Mouse (Mus musculus): ENCODE measurements around the gene Pard3b. TPM values are rescaled to one million over a fixed set of nuclear protein-coding genes. Genes with fewer than 3 reads are reported as not detected.
A peak's percentile ranks its signal among the peaks of the same experiment; 100 is the strongest.

The Pard3b gene
- polyA plus RNA-seq, 1 experiment, result 5.7 TPM

DNA sequence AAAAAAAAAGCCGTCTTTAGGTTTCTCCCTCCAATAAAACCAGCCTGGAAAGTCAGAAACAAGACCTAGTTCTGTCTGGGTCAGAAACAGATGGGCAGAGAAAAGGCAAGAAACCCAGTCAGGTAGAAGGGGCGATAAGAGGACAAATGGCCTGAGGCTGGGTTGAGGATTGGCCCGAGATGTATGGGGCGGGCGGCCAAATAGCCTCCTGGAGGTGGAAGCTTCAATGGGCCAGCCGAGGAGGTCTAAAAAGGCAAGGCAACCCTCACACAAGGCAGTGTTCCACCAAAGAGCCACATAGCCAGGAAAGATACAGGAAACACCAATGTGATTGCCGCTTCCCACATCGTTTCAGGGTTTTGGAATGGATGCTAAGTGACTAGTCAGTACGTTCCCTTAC lies 322.9 kb downstream of the Pard3b start:
- no peak for TF ChIP-seq CTCF (IDR thresholded peaks at IDR 0.05; ENCODE audit: insufficient read depth, low read length)
- no peak for TF ChIP-seq POLR2A (IDR thresholded peaks at IDR 0.05; ENCODE audit: borderline replicate concordance, extremely low read depth, low read depth, low read length)
- no peaks in the 10 kb centered on the region for H3K4me1 ChIP-seq (ENCODE audit: control insufficient read depth, insufficient read depth, low read length)
- no peak for DNase-seq
- 92% methylated on average over 9 of the region's 9 CpGs for WGBS
- no peak overlapping the region for H3K4me3 ChIP-seq (replicated peaks; ENCODE audit: extremely low read depth, low read depth, low read length)

DNA sequence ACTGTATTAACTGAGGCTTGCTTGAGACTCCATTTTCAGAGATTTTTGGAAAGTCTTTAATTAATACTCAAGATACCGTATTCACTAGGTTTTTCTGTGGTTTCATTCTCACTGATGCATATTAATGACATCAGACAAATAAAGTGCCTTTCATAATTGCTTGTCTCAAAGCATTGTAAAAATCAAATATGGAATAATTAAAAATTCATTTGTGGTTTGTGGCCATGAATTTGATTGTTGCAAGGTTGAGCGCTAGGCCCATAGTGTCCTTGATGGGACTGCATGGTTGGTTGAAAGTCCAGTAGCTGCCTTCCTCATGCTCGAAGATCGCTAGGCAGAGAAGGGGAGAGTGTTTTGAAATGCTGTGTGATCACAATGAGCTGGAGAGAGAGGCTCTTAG lies 323.9 kb downstream of the Pard3b start:
- TF ChIP-seq CTCF (IDR thresholded peaks at IDR 0.05; ENCODE audit: insufficient read depth, low read length), result no peak
- TF ChIP-seq POLR2A (IDR thresholded peaks at IDR 0.05; ENCODE audit: borderline replicate concordance, extremely low read depth, low read depth, low read length), result no peak
- WGBS, result 80% methylated on average over 4 of the region's 4 CpGs
- H3K4me3 ChIP-seq (replicated peaks; ENCODE audit: extremely low read depth, low read depth, low read length), result no peak overlapping the region
- DNase-seq, result no peak
- no peaks in the 10 kb centered on the region for H3K4me1 ChIP-seq (ENCODE audit: control insufficient read depth, insufficient read depth, low read length)

DNA sequence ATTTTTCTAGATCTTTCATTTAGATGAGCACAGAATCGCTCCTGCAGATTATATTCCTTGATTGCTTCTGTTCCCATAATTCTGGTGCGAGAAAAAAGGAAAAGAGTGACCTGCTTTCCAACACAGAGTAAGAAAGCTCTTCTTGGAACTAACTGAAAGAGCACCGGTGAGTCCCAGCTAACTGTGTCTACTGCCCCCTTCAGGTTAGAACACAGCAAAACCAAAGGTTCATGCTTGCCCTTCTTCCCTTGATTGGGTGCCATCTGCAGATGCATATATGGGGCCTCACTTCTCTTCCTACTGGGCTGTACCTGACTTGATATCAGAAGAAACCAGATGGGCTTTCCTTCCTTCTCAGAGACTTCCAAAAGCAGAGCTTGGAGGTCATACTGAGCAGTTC lies 328.5 kb downstream of the Pard3b start:
- Histone ChIP-seq H3K4me3 (replicated peaks; ENCODE audit: extremely low read depth, low read depth, low read length) (no peak overlapping the region), H3K4me1 (ENCODE audit: control insufficient read depth, insufficient read depth, low read length) (no peaks in the 10 kb centered on the region)
- WGBS, result 70% methylated on average over 3 of the region's 3 CpGs
- peak; percentile 23; the same call in 1 of the 2 replicates for TF ChIP-seq CTCF (IDR thresholded peaks at IDR 0.05; ENCODE audit: insufficient read depth, low read length)
- TF ChIP-seq POLR2A (IDR thresholded peaks at IDR 0.05; ENCODE audit: borderline replicate concordance, extremely low read depth, low read depth, low read length), result no peak
- DNase-seq, result no peak

DNA sequence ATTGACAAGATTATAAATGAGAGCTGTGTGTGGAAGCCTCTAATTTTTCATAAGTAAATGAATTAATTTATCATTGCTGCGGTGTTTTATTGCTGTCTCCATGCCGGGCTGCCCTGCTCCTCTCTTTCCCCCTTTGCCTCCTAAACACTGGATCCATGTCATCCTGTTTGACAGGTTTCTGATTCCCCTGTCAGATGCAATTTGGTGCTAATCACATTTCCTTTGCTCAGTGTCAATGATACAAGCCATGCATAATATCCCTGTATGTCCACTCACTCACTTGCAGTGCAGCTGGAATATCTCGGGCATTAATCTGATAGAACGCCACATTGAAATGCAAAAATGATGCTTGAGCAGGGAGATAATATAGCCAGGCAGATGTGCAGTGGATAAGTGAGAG lies 329.2 kb downstream of the Pard3b start:
- TF ChIP-seq CTCF (IDR thresholded peaks at IDR 0.05; ENCODE audit: insufficient read depth, low read length) (no peak), POLR2A (IDR thresholded peaks at IDR 0.05; ENCODE audit: borderline replicate concordance, extremely low read depth, low read depth, low read length) (no peak)
- 92% methylated on average over 4 of the region's 4 CpGs for WGBS
- Histone ChIP-seq H3K4me3 (replicated peaks; ENCODE audit: extremely low read depth, low read depth, low read length) (no peak overlapping the region), H3K4me1 (ENCODE audit: control insufficient read depth, insufficient read depth, low read length) (no peaks in the 10 kb centered on the region)
- no peak for DNase-seq

DNA sequence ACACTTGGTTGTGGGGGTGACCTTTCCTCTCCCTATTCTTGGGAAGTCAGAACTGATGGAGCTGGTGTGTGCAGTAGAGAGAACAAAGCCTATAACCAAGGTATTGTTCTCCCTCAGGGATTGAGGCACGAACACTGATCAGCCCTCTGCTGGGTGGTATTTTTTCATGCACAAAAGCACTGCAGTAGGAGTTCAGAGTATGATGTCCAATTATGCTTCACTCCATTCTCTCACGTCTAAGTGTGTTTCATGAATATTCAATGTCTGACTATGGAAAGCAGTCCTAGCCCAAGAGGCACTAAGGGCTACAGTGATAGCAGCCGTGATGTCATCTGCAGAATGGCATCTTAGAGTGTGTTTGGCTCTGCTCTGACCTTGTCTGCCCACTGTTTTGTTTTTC lies 359.1 kb downstream of the Pard3b start:
- no peak overlapping the region for H3K4me3 ChIP-seq (replicated peaks; ENCODE audit: extremely low read depth, low read depth, low read length)
- DNase-seq, result no peak
- TF ChIP-seq POLR2A (IDR thresholded peaks at IDR 0.05; ENCODE audit: borderline replicate concordance, extremely low read depth, low read depth, low read length) (no peak), CTCF (IDR thresholded peaks at IDR 0.05; ENCODE audit: insufficient read depth, low read length) (no peak)
- H3K4me1 ChIP-seq (ENCODE audit: control insufficient read depth, insufficient read depth, low read length), result no peaks in the 10 kb centered on the region
- 86% methylated on average over 3 of the region's 3 CpGs for WGBS

DNA sequence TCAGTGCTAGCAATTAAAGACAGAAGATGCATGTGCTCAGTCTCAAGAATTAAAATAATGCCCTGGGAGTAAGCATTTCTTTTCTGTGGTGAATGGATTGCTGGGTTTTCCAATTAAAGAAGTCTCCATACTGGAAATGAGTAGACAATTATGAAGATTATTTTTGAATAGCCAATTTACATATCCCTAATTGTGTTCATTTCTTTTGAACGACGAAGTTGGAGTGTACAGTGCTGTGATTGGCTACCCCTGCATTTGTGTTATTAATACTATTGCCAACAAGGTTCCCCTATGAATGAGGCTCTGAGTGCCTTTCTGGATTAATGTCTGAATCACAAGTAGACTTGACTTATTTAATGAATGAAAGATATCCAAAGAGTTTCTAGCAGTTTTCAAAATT lies 370.2 kb downstream of the Pard3b start:
- DNase-seq, result no peak
- TF ChIP-seq POLR2A (IDR thresholded peaks at IDR 0.05; ENCODE audit: borderline replicate concordance, extremely low read depth, low read depth, low read length), result no peak
- TF ChIP-seq CTCF (IDR thresholded peaks at IDR 0.05; ENCODE audit: insufficient read depth, low read length), result no peak
- no peaks in the 10 kb centered on the region for H3K4me1 ChIP-seq (ENCODE audit: control insufficient read depth, insufficient read depth, low read length)
- 92% methylated on average over 2 of the region's 2 CpGs for WGBS
- no peak overlapping the region for H3K4me3 ChIP-seq (replicated peaks; ENCODE audit: extremely low read depth, low read depth, low read length)

DNA sequence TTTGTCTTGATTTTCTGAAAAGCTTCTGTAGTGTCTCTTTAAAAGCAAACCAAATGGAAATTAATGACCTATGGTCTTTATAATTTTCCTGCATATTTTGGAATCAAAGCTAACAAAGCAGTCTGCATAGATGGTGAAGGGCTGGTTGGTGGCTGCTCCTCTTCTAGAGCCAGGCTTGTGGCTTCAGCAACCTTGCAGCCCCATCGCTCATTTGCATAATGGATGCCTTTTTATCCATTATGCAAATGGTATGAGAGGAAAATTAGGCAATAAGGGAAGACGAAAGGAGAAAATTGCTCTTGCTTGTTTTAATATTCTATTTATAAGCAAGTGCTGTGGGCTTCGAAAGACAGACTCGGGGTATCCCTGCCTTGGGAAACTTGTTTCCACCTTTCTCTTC lies 373.1 kb downstream of the Pard3b start:
- 95% methylated on average over 4 of the region's 4 CpGs for WGBS
- TF ChIP-seq POLR2A (IDR thresholded peaks at IDR 0.05; ENCODE audit: borderline replicate concordance, extremely low read depth, low read depth, low read length) (no peak), CTCF (IDR thresholded peaks at IDR 0.05; ENCODE audit: insufficient read depth, low read length) (no peak)

DNA sequence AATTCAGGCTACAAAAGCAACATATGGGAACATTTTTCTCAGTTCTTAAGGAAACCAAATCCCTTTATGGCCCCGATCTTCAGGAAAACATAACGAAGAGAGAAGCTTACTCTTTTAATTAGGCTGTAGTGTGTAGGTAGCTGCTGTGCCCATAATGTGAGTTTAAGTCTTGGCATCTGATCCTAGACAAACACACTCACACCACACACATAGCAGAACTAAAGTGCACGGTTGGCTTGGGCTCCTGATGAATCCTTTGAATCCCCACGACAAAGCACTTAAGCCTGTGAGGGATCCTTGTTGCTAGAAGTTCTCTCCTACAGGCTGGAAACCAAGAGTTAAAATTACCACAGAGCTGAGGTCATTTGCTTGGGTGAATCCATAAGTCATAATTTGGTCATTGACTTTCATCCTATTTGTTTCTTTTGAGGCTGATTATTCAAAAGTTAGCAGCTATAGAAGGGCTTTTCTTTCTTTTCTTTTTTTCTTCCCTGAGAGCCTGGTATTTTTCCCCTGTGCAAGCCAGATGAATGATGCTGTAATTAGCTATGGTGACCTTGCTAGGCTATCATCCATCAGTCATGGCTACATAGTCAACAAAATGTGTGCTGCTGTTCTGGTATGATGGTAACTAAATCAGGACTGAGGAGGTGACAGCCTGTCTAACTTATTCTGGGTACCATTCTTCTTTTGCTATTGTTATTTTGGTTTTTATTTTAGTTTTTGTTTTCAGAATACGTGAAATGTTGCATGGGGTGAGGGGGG lies 378.1 kb downstream of the Pard3b start:
- Histone ChIP-seq H3K4me1 (ENCODE audit: control insufficient read depth, insufficient read depth, low read length) (no peaks in the 10 kb centered on the region), H3K4me3 (replicated peaks; ENCODE audit: extremely low read depth, low read depth, low read length) (no peak overlapping the region)
- WGBS, result 72% methylated on average over 5 of the region's 5 CpGs
- TF ChIP-seq POLR2A (IDR thresholded peaks at IDR 0.05; ENCODE audit: borderline replicate concordance, extremely low read depth, low read depth, low read length) (no peak), CTCF (IDR thresholded peaks at IDR 0.05; ENCODE audit: insufficient read depth, low read length) (no peak)
- no peak for DNase-seq

More for the DNA sequence above, 373.1 kb downstream of the Pard3b start:
- Histone ChIP-seq H3K4me3 (replicated peaks; ENCODE audit: extremely low read depth, low read depth, low read length) (no peak overlapping the region), H3K4me1 (ENCODE audit: control insufficient read depth, insufficient read depth, low read length) (no peaks in the 10 kb centered on the region)
- DNase-seq, result no peak

DNA sequence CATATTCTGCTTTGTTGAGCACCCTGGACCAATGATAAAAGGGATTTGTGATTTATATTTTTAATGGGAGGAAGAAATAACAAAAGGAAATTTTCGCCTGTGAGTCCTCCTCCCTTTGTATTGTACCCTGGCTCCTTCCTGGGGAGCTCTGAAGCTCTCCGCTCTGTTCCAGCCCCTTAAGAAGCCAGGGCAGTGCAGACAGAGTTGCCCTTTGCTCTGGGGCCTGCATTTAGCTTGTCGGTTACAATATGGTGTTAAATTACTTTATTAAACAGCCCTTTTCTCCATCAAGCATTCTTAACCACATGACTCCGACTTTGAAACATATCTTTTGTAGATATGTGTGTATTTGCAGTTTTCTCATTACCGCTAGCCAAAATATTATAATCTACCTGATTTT lies 379.7 kb downstream of the Pard3b start:
- Histone ChIP-seq H3K4me3 (replicated peaks; ENCODE audit: extremely low read depth, low read depth, low read length) (no peak overlapping the region), H3K4me1 (ENCODE audit: control insufficient read depth, insufficient read depth, low read length) (no peaks in the 10 kb centered on the region)
- no peak for DNase-seq
- no peak for TF ChIP-seq CTCF (IDR thresholded peaks at IDR 0.05; ENCODE audit: insufficient read depth, low read length)
- no peak for TF ChIP-seq POLR2A (IDR thresholded peaks at IDR 0.05; ENCODE audit: borderline replicate concordance, extremely low read depth, low read depth, low read length)
- 68% methylated on average over 5 of the region's 5 CpGs for WGBS

DNA sequence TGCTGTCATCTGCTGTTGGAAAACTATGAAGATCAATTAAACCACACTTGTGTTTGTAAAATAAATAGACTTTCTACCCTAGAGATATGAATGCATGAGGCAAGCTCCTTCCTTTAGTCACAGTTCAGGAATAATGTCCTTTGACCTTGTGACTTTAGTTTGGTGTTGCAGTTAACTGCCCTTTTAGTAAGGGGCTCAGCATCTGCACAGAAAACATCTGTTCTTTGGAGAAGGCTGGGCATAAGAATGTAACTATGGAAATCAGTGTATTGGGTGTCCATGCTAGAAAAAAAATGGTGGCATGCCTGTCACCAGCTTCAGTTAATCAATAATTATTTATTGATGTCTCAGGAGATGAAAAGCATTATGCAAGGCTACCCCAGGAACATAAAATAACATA lies 381.1 kb downstream of the Pard3b start:
- Histone ChIP-seq H3K4me3 (replicated peaks; ENCODE audit: extremely low read depth, low read depth, low read length) (no peak overlapping the region), H3K4me1 (ENCODE audit: control insufficient read depth, insufficient read depth, low read length) (no peaks in the 10 kb centered on the region)
- no peak for TF ChIP-seq POLR2A (IDR thresholded peaks at IDR 0.05; ENCODE audit: borderline replicate concordance, extremely low read depth, low read depth, low read length)
- DNase-seq, result no peak
